Mouse (Mus musculus) G1E (cell line): Measurements from ENCODE around the gene Trim28. TPM values are rescaled to one million over a fixed set of nuclear protein-coding genes. Genes with fewer than 3 reads are reported as not detected.

Source experiments
- ATAC-seq: 2 replicates; pipeline ENCODE4 v1.8.0; 2016; ENCODE audit warnings: mild to moderate bottlenecking; ENCODE audit not compliant: insufficient number of reproducible peaks, poor library complexity, low FRiP score, severe bottlenecking; ENCODE audit errors: extremely low read depth
- DNase-seq: peaks from one replicate; pipeline ENCODE4 v3.0.0; 2012; ENCODE audit warnings: low spot score
- H3K27me3 ChIP-seq: 2 replicates; pipeline ENCODE4 v1.6.1; 2012; ENCODE audit warnings: mild to moderate bottlenecking, low read length, inconsistent platforms; ENCODE audit not compliant: insufficient read depth
- H3K36me3 ChIP-seq: replicated peaks from 2 replicates; pipeline ENCODE3; 2012; ENCODE audit warnings: mild to moderate bottlenecking, inconsistent platforms
- H3K4me1 ChIP-seq: 2 replicates; pipeline ENCODE4 v1.6.1; 2012; ENCODE audit warnings: low read depth, low read length, inconsistent platforms, mixed read lengths; ENCODE audit not compliant: insufficient read depth
- H3K4me3 ChIP-seq: 2 replicates; pipeline ENCODE4 v1.5.1; 2012; ENCODE audit warnings: low read depth, mild to moderate bottlenecking, inconsistent platforms, low read length, moderate library complexity, mixed read lengths
- H3K9me3 ChIP-seq: replicated peaks from 2 replicates; pipeline ENCODE4 v1.6.1; 2012; ENCODE audit warnings: inconsistent platforms
- CTCF ChIP-seq: IDR thresholded peaks from 2 replicates; pipeline ENCODE4 v1.5.1; 2012; ENCODE audit warnings: low read depth, low read length, inconsistent platforms, mixed read lengths
- GATA1 ChIP-seq: IDR thresholded peaks from 2 replicates; pipeline ENCODE4 v1.6.1; 2012; ENCODE audit warnings: borderline replicate concordance, low read length, inconsistent platforms, mixed read lengths
- GATA2 ChIP-seq: IDR thresholded peaks from 2 replicates; pipeline ENCODE4 v1.6.1; 2012; ENCODE audit warnings: low read depth, low read length, inconsistent platforms, borderline replicate concordance
- POLR2AphosphoS5 ChIP-seq: IDR thresholded peaks from 2 replicates; pipeline ENCODE4 v1.6.1; 2012; ENCODE audit warnings: low read depth, low read length, inconsistent platforms; ENCODE audit not compliant: insufficient replicate concordance
- TAL1 ChIP-seq: conservative IDR thresholded peaks from 2 replicates; pipeline ENCODE4 v1.6.1; 2012; ENCODE audit warnings: low read depth, low read length, inconsistent platforms, mixed read lengths
- polyA plus RNA-seq: library from polyadenylated mRNA; stranded (reverse); fragments of >175 nt; gene quantifications from 2 replicates; pipeline ENCODE4 v1.2.3, GENCODE M21; 2012
- total RNA-seq, 2 experiments: library from RNA; stranded (forward) in 1 of 2; stranded (reverse) in 1 of 2; fragments of 200-1000 nt in 1 of 2; fragments of >200 nt in 1 of 2; fragmentation: Nextera tagmentation in 1 of 2; gene quantifications; 2 replicates each; pipeline ENCODE4 v1.2.3; 2014 to 2017

Gene Trim28
- total RNA-seq (2014; fragmentation: Nextera tagmentation) (324 and 384 TPM in 2 replicates), total RNA-seq (2017) (506 and 524 TPM in 2 replicates), polyA plus RNA-seq (193 and 221 TPM in 2 replicates)

GRCm38 (mm10) chr7:12998851-12999250, at the start of gene Trim28:
Gene Trim28 (plus strand): TSS chr7:12999114.
- Histone ChIP-seq H3K27me3 (peaks cover 19% of the 10 kb centered on the region), H3K9me3 (no peaks in the 10 kb centered on the region), H3K36me3 (peaks cover 8% of the 10 kb centered on the region), H3K4me3 (no peak within 1 kb of the TSS), H3K4me1 (no peaks in the 10 kb centered on the region)
- DNase-seq (no peak), ATAC-seq (no peak)
- TF ChIP-seq GATA1 (no peak), POLR2AphosphoS5 (no peak), GATA2 (no peak)

GRCm38 (mm10) chr7:12949872-12950229, 49.1 kb upstream of the Trim28 start:
- TF ChIP-seq TAL1, result no peak
- TF ChIP-seq CTCF, result no peak
- no peak for TF ChIP-seq GATA2
- ATAC-seq, result no peak
- Histone ChIP-seq H3K36me3 (no peaks in the 10 kb centered on the region), H3K27me3 (peaks cover 19% of the 10 kb centered on the region), H3K4me1 (no peaks in the 10 kb centered on the region), H3K4me3 (no peak overlapping the region), H3K9me3 (no peaks in the 10 kb centered on the region)
- no peak for DNase-seq

GRCm38 (mm10) chr7:12954896-12955295, 44.0 kb upstream of the Trim28 start:
- Histone ChIP-seq H3K4me1 (peaks cover 4% of the 10 kb centered on the region), H3K36me3 (no peaks in the 10 kb centered on the region), H3K27me3 (peaks cover 6% of the 10 kb centered on the region), H3K4me3 (no peak overlapping the region), H3K9me3 (no peaks in the 10 kb centered on the region)
- TF ChIP-seq GATA2 (no peak), CTCF (no peak)
- DNase-seq (no peak), ATAC-seq (peak; percentile 34; the same call in 1 of the 2 replicates)

GRCm38 (mm10) chr7:12957511-12957910, 41.4 kb upstream of the Trim28 start:
- TF ChIP-seq CTCF (no peak), GATA1 (no peak), TAL1 (no peak), GATA2 (no peak), POLR2AphosphoS5 (no peak)
- no peaks in the 10 kb centered on the region for H3K36me3 ChIP-seq
- peaks cover 7% of the 10 kb centered on the region for H3K4me1 ChIP-seq
- H3K27me3 ChIP-seq, result peaks cover 6% of the 10 kb centered on the region
- DNase-seq (no peak), ATAC-seq (no peak)
- no peak overlapping the region for H3K4me3 ChIP-seq
- H3K9me3 ChIP-seq, result no peaks in the 10 kb centered on the region

- Histone ChIP-seq H3K4me1 (peaks cover 7% of the 10 kb centered on the region), H3K36me3 (no peaks in the 10 kb centered on the region), H3K4me3 (no peak overlapping the region), H3K27me3 (peaks cover 6% of the 10 kb centered on the region), H3K9me3 (no peaks in the 10 kb centered on the region)
- DNase-seq (no peak), ATAC-seq (no peak)
- TF ChIP-seq CTCF (no peak), TAL1 (no peak)
Measured at GRCm38 (mm10) chr7:12958948-12959347, 40.0 kb upstream of the Trim28 start.

- Histone ChIP-seq H3K4me3 (no peak overlapping the region), H3K36me3 (no peaks in the 10 kb centered on the region), H3K4me1 (peaks cover 7% of the 10 kb centered on the region), H3K9me3 (no peaks in the 10 kb centered on the region), H3K27me3 (peaks cover 6% of the 10 kb centered on the region)
- ATAC-seq (no peak), DNase-seq (no peak)
- no peak for TF ChIP-seq GATA1
- TF ChIP-seq GATA2, result no peak
- no peak for TF ChIP-seq TAL1
- TF ChIP-seq CTCF, result no peak
- TF ChIP-seq POLR2AphosphoS5, result no peak
Measured at GRCm38 (mm10) chr7:12959718-12960117, 39.2 kb upstream of the Trim28 start.

GRCm38 (mm10) chr7:12961511-12962141, 37.3 kb upstream of the Trim28 start:
- DNase-seq, result no peak
- Histone ChIP-seq H3K4me1 (peaks cover 23% of the 10 kb centered on the region), H3K4me3 (no peak overlapping the region), H3K36me3 (no peaks in the 10 kb centered on the region), H3K9me3 (no peaks in the 10 kb centered on the region), H3K27me3 (peaks cover 6% of the 10 kb centered on the region)
- no peak for TF ChIP-seq GATA1
- no peak for TF ChIP-seq GATA2
- TF ChIP-seq TAL1, result no peak
- no peak for TF ChIP-seq POLR2AphosphoS5
- no peak for ATAC-seq
